In genomic region chr1:100041808-100042207, GRCm38 (mm10) we compare ENCODE assay signal across 35 mouse cellular contexts.
"Had no signal": no experiment of that assay in that cellular context is flagged by ENCODE, and none has a peak within 500 bp of the region (broad histone marks: within the 10 kb centered on the region; RNA-seq: fewer than 3 reads in every experiment).

No protein-coding gene starts in this region.

- H3K4me3 ChIP-seq: heart, embryonic 10.5 days; heart, embryonic 12.5 days; heart, embryonic 13.5 days; heart, embryonic 15.5 days; hindbrain, embryonic 10.5 days; hindbrain, embryonic 12.5 days; hindbrain, embryonic 13.5 days; hindbrain, embryonic 15.5 days; intestine, embryonic 15.5 days; kidney, embryonic 15.5 days; layer of hippocampus, adult 2 months had no signal

- H3K9ac ChIP-seq: heart, embryonic 12.5 days; heart, embryonic 13.5 days; heart, embryonic 15.5 days; hindbrain, embryonic 12.5 days; hindbrain, embryonic 13.5 days; hindbrain, embryonic 14.5 days; hindbrain, embryonic 15.5 days; intestine, embryonic 15.5 days; kidney, embryonic 15.5 days had no signal

- H3K27ac ChIP-seq: heart, embryonic 10.5 days; heart, embryonic 13.5 days; heart, embryonic 15.5 days; hindbrain, embryonic 10.5 days; hindbrain, embryonic 12.5 days; hindbrain, embryonic 13.5 days; hindbrain, embryonic 14.5 days; hindbrain, embryonic 15.5 days; hindbrain, postnatal 0 days; intestine, embryonic 15.5 days; kidney, embryonic 15.5 days; kidney, postnatal 0 days; layer of hippocampus, adult 2 months had no signal

- H3K4me2 ChIP-seq: heart, embryonic 11.5 days; heart, embryonic 12.5 days; heart, embryonic 13.5 days; heart, embryonic 15.5 days; hindbrain, embryonic 12.5 days; hindbrain, embryonic 13.5 days; hindbrain, embryonic 14.5 days; hindbrain, embryonic 15.5 days; intestine, embryonic 15.5 days; kidney, embryonic 15.5 days had no signal

- ATAC-seq: hindbrain, embryonic 16.5 days; hindbrain, postnatal 0 days; inflammation-experienced regulatory T-cells, adult 6 months; intestine, embryonic 15.5 days; intestine, embryonic 16.5 days; intestine, postnatal 0 days had no signal

- H3K4me1 ChIP-seq: heart, embryonic 10.5 days; heart, embryonic 12.5 days; heart, embryonic 13.5 days; heart, embryonic 15.5 days; hindbrain, embryonic 10.5 days; hindbrain, embryonic 12.5 days; hindbrain, embryonic 13.5 days; hindbrain, embryonic 15.5 days; intestine, embryonic 15.5 days; kidney, embryonic 15.5 days had no signal

- H3K27me3 ChIP-seq: heart, embryonic 12.5 days; heart, embryonic 13.5 days; heart, embryonic 15.5 days; hindbrain, embryonic 12.5 days; hindbrain, embryonic 13.5 days; hindbrain, embryonic 15.5 days; intestine, embryonic 15.5 days; kidney, embryonic 15.5 days had no signal

- H3K9me3 ChIP-seq: heart, embryonic 10.5 days; heart, embryonic 12.5 days; heart, embryonic 13.5 days; heart, embryonic 15.5 days; hindbrain, embryonic 10.5 days; hindbrain, embryonic 12.5 days; hindbrain, embryonic 13.5 days; hindbrain, embryonic 15.5 days; intestine, embryonic 15.5 days; kidney, embryonic 15.5 days had no signal

- H3K36me3 ChIP-seq: heart, embryonic 10.5 days; heart, embryonic 12.5 days; heart, embryonic 13.5 days; heart, embryonic 15.5 days; hindbrain, embryonic 10.5 days; hindbrain, embryonic 12.5 days; hindbrain, embryonic 13.5 days; hindbrain, embryonic 15.5 days; intestine, embryonic 15.5 days; kidney, embryonic 15.5 days had no signal

- DNase-seq: heart, postnatal 10 days; heart, postnatal 14 days; heart, postnatal 36 days; heart, postnatal 4 days; kidney, adult 11 months; kidney, adult 18-20 months; kidney, adult 2 months; kidney, adult 8-10 months; kidney, adult 9 months; kidney, postnatal 10 days; kidney, postnatal 14 days; kidney, postnatal 25 days; kidney, postnatal 36 days; kidney, postnatal 4 days; layer of hippocampus, adult 9-11 months; layer of hippocampus, postnatal 36 days had no signal
